Mouse (Mus musculus) MEL (cell line): Measurements from ENCODE around the gene Igdcc3. TPM values are rescaled to one million over a fixed set of nuclear protein-coding genes. Genes with fewer than 3 reads are reported as not detected.
A peak's percentile ranks its signal among the peaks of the same experiment; 100 is the strongest.

Experiments used
- DNase-seq: peaks from one replicate; pipeline ENCODE4 v3.0.0; 2011; ENCODE audit warnings: low read depth, low spot score
- H3K27ac ChIP-seq: 2 replicates; pipeline ENCODE4 v1.5.1; 2012; ENCODE audit warnings: low read depth, mild to moderate bottlenecking, control low read depth, low read length, moderate library complexity; ENCODE audit not compliant: control insufficient read depth
- H3K27me3 ChIP-seq, 2 experiments: fragments of 150-350 bp in 1 of 2; sonication (generic) in 1 of 2; 2 replicates each; pipeline ENCODE4 v1.6.1; 2012; ENCODE audit warnings: low read length in 2 of 2, mild to moderate bottlenecking in 2 of 2, improper control_type of control experiment in 1 of 2, moderate library complexity in 1 of 2; ENCODE audit not compliant: insufficient read depth in 2 of 2, control insufficient read depth in 1 of 2
- H3K36me3 ChIP-seq, 2 experiments: 2 replicates each; pipeline ENCODE4 v1.6.1; 2012 to 2014; ENCODE audit warnings: low read length in 2 of 2, improper control_type of control experiment in 1 of 2, inconsistent platforms in 1 of 2, mild to moderate bottlenecking in 1 of 2; ENCODE audit not compliant: insufficient read depth in 2 of 2, control insufficient read depth in 1 of 2
- H3K4me1 ChIP-seq, 2 experiments: fragments of 150-350 bp in 1 of 2; sonication (generic) in 1 of 2; 2 replicates each; pipeline ENCODE4 v1.6.1; 2012; ENCODE audit warnings: low read length in 2 of 2, improper control_type of control experiment in 1 of 2, mild to moderate bottlenecking in 1 of 2; ENCODE audit not compliant: insufficient read depth in 2 of 2, control insufficient read depth in 1 of 2
- H3K4me3 ChIP-seq, 2 experiments: fragments of 150-350 bp in 1 of 2; sonication (generic) in 1 of 2; 2 replicates each; pipeline ENCODE4 v1.5.1; 2012; ENCODE audit warnings: low read depth in 2 of 2, low read length in 2 of 2, mild to moderate bottlenecking in 2 of 2, moderate library complexity in 2 of 2, control low read depth in 1 of 2, improper control_type of control experiment in 1 of 2; ENCODE audit not compliant: control insufficient read depth in 1 of 2, insufficient read depth in 1 of 2
- H3K79me2 ChIP-seq: 2 replicates; pipeline ENCODE4 v1.6.1; 2012; ENCODE audit warnings: mild to moderate bottlenecking, low read length, moderate library complexity; ENCODE audit not compliant: control insufficient read depth, poor library complexity, insufficient read depth
- H3K9ac ChIP-seq: 2 replicates; pipeline ENCODE4 v1.6.1; 2012; ENCODE audit warnings: low read depth, mild to moderate bottlenecking, control low read depth, low read length, moderate library complexity; ENCODE audit not compliant: control insufficient read depth, poor library complexity, severe bottlenecking
- H3K9me3 ChIP-seq: fragments of 150-350 bp; sonication (generic); replicated peaks from 2 replicates; pipeline ENCODE4 v1.6.1; 2012; ENCODE audit warnings: mild to moderate bottlenecking, low read length, improper control_type of control experiment, moderate library complexity; ENCODE audit not compliant: insufficient read depth
- CHD1 ChIP-seq: IDR thresholded peaks from 2 replicates; pipeline ENCODE4 v1.6.1; 2012; ENCODE audit warnings: low read depth, mild to moderate bottlenecking, inconsistent platforms, low read length, improper control_type of control experiment
- CTCF ChIP-seq, 3 experiments: IDR thresholded peaks in 2 of 3; conservative IDR thresholded peaks in 1 of 3; 2 replicates each; pipeline ENCODE4 v1.5.1; 2011 to 2012; ENCODE audit warnings: low read length in 3 of 3, low read depth in 2 of 3, mild to moderate bottlenecking in 2 of 3, improper control_type of control experiment in 1 of 3, inconsistent platforms in 1 of 3, mixed read lengths in 1 of 3, moderate library complexity in 1 of 3; ENCODE audit not compliant: control insufficient read depth in 1 of 3, insufficient read depth in 1 of 3, poor library complexity in 1 of 3, severe bottlenecking in 1 of 3
- EP300 ChIP-seq, 2 experiments: IDR thresholded peaks; 2 replicates each; pipeline ENCODE4 v1.6.1; 2011; ENCODE audit warnings: improper control_type of control experiment in 2 of 2, low read length in 2 of 2, low read depth in 1 of 2, mild to moderate bottlenecking in 1 of 2
- GABPA ChIP-seq: IDR thresholded peaks from 2 replicates; pipeline ENCODE4 v1.6.1; 2012; ENCODE audit warnings: low read depth, mild to moderate bottlenecking, inconsistent platforms, low read length, improper control_type of control experiment, moderate library complexity
- JUND ChIP-seq: IDR thresholded peaks from 2 replicates; pipeline ENCODE4 v1.6.1; 2011; ENCODE audit warnings: low read depth, mild to moderate bottlenecking, improper control_type of control experiment, low read length
- MAFK ChIP-seq: IDR thresholded peaks from 2 replicates; pipeline ENCODE4 v1.6.1; 2011; ENCODE audit warnings: low read depth, mild to moderate bottlenecking, low read length, improper control_type of control experiment, borderline replicate concordance
- MAX ChIP-seq: IDR thresholded peaks from 2 replicates; pipeline ENCODE4 v1.6.1; 2011; ENCODE audit warnings: low read length, improper control_type of control experiment
- MAZ ChIP-seq: IDR thresholded peaks from 2 replicates; pipeline ENCODE4 v1.6.1; 2012; ENCODE audit warnings: low read depth, mild to moderate bottlenecking, inconsistent platforms, low read length, improper control_type of control experiment
- MXI1 ChIP-seq: IDR thresholded peaks from 2 replicates; pipeline ENCODE4 v1.6.1; 2011; ENCODE audit warnings: mild to moderate bottlenecking, low read depth, low read length, improper control_type of control experiment
- MYB ChIP-seq: IDR thresholded peaks from 2 replicates; pipeline ENCODE4 v1.6.1; 2011; ENCODE audit warnings: mild to moderate bottlenecking, low read depth, low read length, improper control_type of control experiment
- NELFE ChIP-seq: IDR thresholded peaks from 2 replicates; pipeline ENCODE4 v1.6.1; 2011; ENCODE audit warnings: low read depth, low read length, improper control_type of control experiment
- POLR2A ChIP-seq, 2 experiments: IDR thresholded peaks; 2 replicates each; pipeline ENCODE4 v1.6.1; 2011 to 2012; ENCODE audit warnings: low read length in 2 of 2, mild to moderate bottlenecking in 2 of 2, control low read depth in 1 of 2, improper control_type of control experiment in 1 of 2, low read depth in 1 of 2, moderate library complexity in 1 of 2; ENCODE audit not compliant: control insufficient read depth in 1 of 2, insufficient read depth in 1 of 2, poor library complexity in 1 of 2
- POLR2AphosphoS2 ChIP-seq: IDR thresholded peaks from 2 replicates; pipeline ENCODE4 v1.6.1; 2011; ENCODE audit warnings: low read length, improper control_type of control experiment
- POLR2AphosphoS5 ChIP-seq: IDR thresholded peaks from 2 replicates; pipeline ENCODE4 v1.6.1; 2012; ENCODE audit warnings: low read depth, borderline replicate concordance, mild to moderate bottlenecking, inconsistent platforms, low read length, moderate library complexity, mixed read lengths
- RAD21 ChIP-seq: IDR thresholded peaks from 2 replicates; pipeline ENCODE4 v1.6.1; 2011; ENCODE audit warnings: mild to moderate bottlenecking, low read depth, low read length, improper control_type of control experiment
- RCOR1 ChIP-seq: IDR thresholded peaks from 2 replicates; pipeline ENCODE4 v1.6.1; 2012; ENCODE audit warnings: low read depth, mild to moderate bottlenecking, inconsistent platforms, low read length, improper control_type of control experiment
- TBP ChIP-seq: IDR thresholded peaks from 2 replicates; pipeline ENCODE4 v1.8.0; 2011; ENCODE audit warnings: low read depth, low read length, improper control_type of control experiment
- UBTF ChIP-seq: IDR thresholded peaks from 2 replicates; pipeline ENCODE4 v1.6.1; 2012; ENCODE audit warnings: low read depth, mild to moderate bottlenecking, inconsistent platforms, low read length, improper control_type of control experiment, moderate library complexity, borderline replicate concordance; ENCODE audit not compliant: insufficient read depth
- ZKSCAN1 ChIP-seq: IDR thresholded peaks from 2 replicates; pipeline ENCODE4 v1.6.1; 2012; ENCODE audit warnings: low read depth, mild to moderate bottlenecking, inconsistent platforms, low read length, improper control_type of control experiment, moderate library complexity
- ZMIZ1 ChIP-seq: IDR thresholded peaks from 2 replicates; pipeline ENCODE4 v1.6.1; 2012; ENCODE audit warnings: low read depth, mild to moderate bottlenecking, inconsistent platforms, low read length, improper control_type of control experiment, moderate library complexity
- polyA plus RNA-seq, 2 experiments: library from polyadenylated mRNA; stranded (reverse) in 1 of 2; unstranded in 1 of 2; fragments of >175 nt in 1 of 2; fragments of >200 nt in 1 of 2; gene quantifications; 2 replicates each; pipeline versions ENCODE4 v1.2.1 to v1.2.4; 2012; ENCODE audit warnings: low replicate concordance in 2 of 2, low read depth in 1 of 2; ENCODE audit not compliant: insufficient read length in 2 of 2, insufficient read depth in 1 of 2, missing spikeins in 1 of 2
- total RNA-seq: library from RNA; depleted of rRNA; stranded (reverse); fragments of 300-350 nt; gene quantifications from 2 replicates; pipeline ENCODE4 v1.2.3, GENCODE M21; 2012

The Igdcc3 gene
- total and polyA plus RNA-seq, 3 experiments = not detected

GRCm38 (mm10) chr9:65175234-65175938 is 34.4 kb downstream of the Igdcc3 start:
- Histone ChIP-seq H3K4me3 (no peak overlapping the region), H3K9ac (no peak overlapping the region), H3K27me3 (peaks cover 0 to 7% of the 10 kb centered on the region in 2 experiments; a peak in 2 of 4 replicates), H3K9me3 (no peaks in the 10 kb centered on the region), H3K27ac (no peak overlapping the region), H3K36me3 (no peaks in the 10 kb centered on the region), H3K79me2 (no peaks in the 10 kb centered on the region), H3K4me1 (no peaks in the 10 kb centered on the region)
- DNase-seq = peak; percentile 31
- TF ChIP-seq ZMIZ1 (peak; percentile 79; the same call in 1 of the 2 replicates), JUND (no peak), POLR2A (IDR thresholded peaks at IDR 0.05; ENCODE audit: control insufficient read depth in 1 of 2, insufficient read depth in 1 of 2, low read depth in 1 of 2, low read length in 2 of 2, poor library complexity in 1 of 2) (peak in 1 of 2 experiments; percentile 62; a peak in 1 of 4 replicates), TBP (peak; percentile 34; the same call in 1 of the 2 replicates), NELFE (peak; percentile 31; the same call in 1 of the 2 replicates)

DNA sequence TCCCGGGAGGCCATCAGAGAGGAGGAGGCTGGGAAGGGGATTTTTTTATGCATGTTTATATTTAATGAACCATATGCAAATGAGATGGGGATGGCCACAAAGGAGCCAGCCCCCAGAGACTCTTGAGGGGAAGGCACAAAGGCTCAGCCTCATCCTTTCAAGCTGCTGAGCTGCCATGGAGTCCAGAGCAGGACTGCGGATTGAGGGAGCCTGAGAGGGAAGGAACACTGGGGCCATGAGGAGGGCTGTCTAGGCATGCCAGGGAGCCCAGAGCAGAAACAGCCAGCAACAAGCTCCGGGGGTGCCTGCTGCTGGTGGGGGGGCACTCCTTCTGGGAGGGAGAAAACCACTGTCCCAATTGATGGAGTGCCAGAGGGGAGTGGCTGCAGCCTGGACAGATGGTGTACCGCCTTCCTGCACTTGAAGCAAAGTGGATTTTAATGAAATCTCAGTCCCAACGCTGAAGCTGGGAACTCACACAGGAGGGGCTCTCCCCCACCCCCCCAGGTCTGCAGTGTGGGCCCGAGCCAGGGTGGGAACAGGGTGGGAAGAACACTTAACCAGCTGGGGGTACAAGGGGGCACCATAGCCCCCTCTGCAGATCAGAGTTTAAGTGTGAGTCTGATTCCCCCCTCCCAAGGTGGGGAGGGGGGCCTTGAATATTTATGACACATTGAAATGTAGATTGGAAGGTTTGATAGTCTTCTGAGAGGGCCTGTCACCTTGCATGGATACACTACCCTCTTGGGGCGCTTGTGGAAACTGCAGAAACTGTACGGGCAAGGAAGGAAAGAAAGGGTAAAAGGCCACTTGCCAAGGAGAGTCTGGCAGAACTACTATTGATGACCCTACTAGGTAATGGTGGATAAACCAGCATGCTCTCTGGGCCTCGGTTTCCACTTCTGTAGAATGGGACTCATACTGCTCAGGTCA is 35.2 kb downstream of the Igdcc3 start:
- no peak for DNase-seq
- H3K27me3 ChIP-seq = peaks cover 0 to 8% of the 10 kb centered on the region in 2 experiments; a peak in 2 of 4 replicates
- H3K4me3 ChIP-seq = no peak overlapping the region
- no peaks in the 10 kb centered on the region for H3K9me3 ChIP-seq
- H3K36me3 ChIP-seq = no peaks in the 10 kb centered on the region
- no peak for TF ChIP-seq EP300 (IDR thresholded peaks at IDR 0.05; ENCODE audit: low read depth in 1 of 2, low read length in 2 of 2)
- TF ChIP-seq CTCF (IDR thresholded peaks at IDR 0.05 in 2 of 3, conservative IDR thresholded peaks at IDR 0.05 in 1 of 3; ENCODE audit: control insufficient read depth in 1 of 3, insufficient read depth in 1 of 3, low read depth in 2 of 3, low read length in 3 of 3, poor library complexity in 1 of 3, severe bottlenecking in 1 of 3) = no peak
- TF ChIP-seq RCOR1 = no peak
- no peak for TF ChIP-seq CHD1
- TF ChIP-seq GABPA = no peak
- no peak for TF ChIP-seq RAD21
- no peak for TF ChIP-seq MXI1
- no peak for TF ChIP-seq MAX
- no peak for TF ChIP-seq NELFE
- no peak for TF ChIP-seq MYB
- TF ChIP-seq POLR2AphosphoS2 = no peak
- TF ChIP-seq MAZ = no peak
- no peak for TF ChIP-seq ZKSCAN1
- no peak for TF ChIP-seq POLR2AphosphoS5
- TF ChIP-seq MAFK = no peak
- no peak for TF ChIP-seq UBTF
- TF ChIP-seq POLR2A (IDR thresholded peaks at IDR 0.05; ENCODE audit: control insufficient read depth in 1 of 2, insufficient read depth in 1 of 2, low read depth in 1 of 2, low read length in 2 of 2, poor library complexity in 1 of 2) = no peak
- TF ChIP-seq JUND = no peak
- H3K4me1 ChIP-seq = no peaks in the 10 kb centered on the region
- H3K9ac ChIP-seq = no peak overlapping the region
- no peak overlapping the region for H3K27ac ChIP-seq
- no peaks in the 10 kb centered on the region for H3K79me2 ChIP-seq
